Mouse (Mus musculus): ENCODE results near the gene 2310061I04Rik. TPM values are rescaled to one million over a fixed set of nuclear protein-coding genes. Genes with fewer than 3 reads are reported as not detected.

The 2310061I04Rik gene
- total and polyA plus RNA-seq, 2 experiments, result 4.9 to 35.3 TPM

DNA sequence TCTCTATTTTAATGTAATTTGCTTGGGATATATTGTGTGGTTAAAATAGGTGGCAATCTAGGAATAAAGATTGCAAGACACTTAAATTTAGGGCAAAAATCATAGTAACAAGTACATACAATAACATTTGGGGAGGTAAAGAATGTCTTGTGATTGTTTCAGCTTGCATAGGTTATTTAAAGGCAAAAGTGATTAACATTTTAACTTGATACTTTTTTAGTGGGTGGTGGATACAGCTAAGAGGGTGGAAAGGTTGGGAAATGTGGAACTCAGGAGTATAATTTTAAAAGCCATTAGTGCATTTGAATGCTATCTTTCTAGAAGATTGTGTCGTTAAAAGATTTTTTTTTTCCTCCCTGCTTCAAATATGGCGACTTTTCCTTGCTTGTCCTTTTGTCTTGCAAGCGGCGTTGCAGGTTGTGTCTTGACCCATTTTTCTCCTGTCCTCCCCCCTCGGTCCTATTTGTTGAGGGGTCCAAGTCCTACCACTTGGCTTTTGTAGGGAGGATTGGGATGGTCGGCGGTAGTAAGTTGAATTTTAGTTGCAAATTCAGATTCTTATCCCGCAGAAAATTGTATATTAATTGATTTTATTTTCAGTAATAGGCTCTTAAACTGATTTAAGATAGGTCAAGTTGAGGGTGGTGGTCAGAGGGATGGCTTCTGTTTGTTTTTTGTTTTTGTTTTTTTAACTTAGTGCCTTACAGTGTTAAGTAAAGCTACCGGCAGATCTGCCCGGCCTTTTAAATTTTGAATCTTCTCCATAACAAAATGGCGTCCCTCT, 21.2 kb upstream of the 2310061I04Rik start:
- no peak for DNase-seq (ENCODE audit: extremely low read depth, low read depth, low spot score)
- H3K79me2 ChIP-seq (ENCODE audit: control insufficient read depth, insufficient read depth, low read length), result peaks cover 10% of the 10 kb centered on the region
- peaks cover 20% of the 10 kb centered on the region for H3K36me3 ChIP-seq (ENCODE audit: control insufficient read depth, insufficient read depth, low read length)
- TF ChIP-seq CTCF (IDR thresholded peaks at IDR 0.05; ENCODE audit: low read depth, low read length) (no peak), POLR2A (IDR thresholded peaks at IDR 0.05; ENCODE audit: extremely low read depth, insufficient read depth, low read length) (0 out of 2 replicates have a peak, but pooled peaks have one; percentile 22)
- peak overlapping the region; percentile 91 for H3K27ac ChIP-seq (replicated peaks; ENCODE audit: insufficient read depth, low read depth, low read length)
- no peaks in the 10 kb centered on the region for H3K27me3 ChIP-seq (ENCODE audit: control insufficient read depth, insufficient read depth, low read length)
- WGBS, result under 1% methylated on average over 11 of the region's 11 CpGs
- H3K4me3 ChIP-seq (ENCODE audit: insufficient read depth, low read depth, low read length), result peak overlapping the region; percentile 95
- H3K4me1 ChIP-seq (ENCODE audit: control insufficient read depth, insufficient read depth, low read length), result peaks cover 17% of the 10 kb centered on the region
- peak overlapping the region; percentile 92 for H3K9ac ChIP-seq (ENCODE audit: low read depth, low read length)

DNA sequence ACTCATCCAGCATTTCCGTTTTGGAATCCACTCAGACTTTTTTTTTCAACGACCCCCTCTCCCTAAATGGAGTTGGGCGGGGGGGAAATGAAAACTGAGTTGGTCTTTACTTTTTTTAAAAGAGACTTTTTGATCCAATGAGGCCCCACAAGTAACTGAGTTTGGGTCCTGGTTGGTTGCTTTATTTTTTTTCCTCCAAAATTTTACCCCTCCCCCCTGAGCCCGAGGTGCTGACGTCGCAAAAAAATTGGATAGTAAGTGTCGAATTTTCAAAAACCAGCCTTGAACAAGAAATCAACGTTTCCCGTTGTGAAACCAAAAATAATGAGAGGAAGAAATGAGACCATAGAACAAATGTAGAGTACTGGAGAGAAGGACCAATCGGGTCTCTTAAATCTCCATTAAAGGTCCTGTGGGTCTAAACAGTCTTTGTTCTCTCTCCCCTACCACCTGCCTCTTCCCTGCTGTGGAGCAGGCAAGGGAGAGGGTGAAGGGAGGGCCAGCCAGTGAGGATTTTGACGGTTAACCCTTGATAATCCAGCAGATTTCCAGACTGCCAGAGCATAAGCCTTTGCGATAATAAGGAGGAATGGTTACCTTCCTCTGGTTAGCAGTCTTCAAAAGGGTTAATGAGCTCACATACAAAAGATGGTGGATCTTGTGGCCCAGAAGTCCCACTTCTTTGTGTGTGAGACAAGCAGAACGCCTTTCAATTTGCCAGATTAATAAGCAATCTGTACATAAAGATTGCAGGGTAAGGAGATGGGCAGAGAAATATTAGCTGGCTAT, 20.4 kb upstream of the 2310061I04Rik start:
- peak overlapping the region; percentile 96 for H3K9ac ChIP-seq (ENCODE audit: low read depth, low read length)
- peaks cover 14% of the 10 kb centered on the region for H3K4me1 ChIP-seq (ENCODE audit: control insufficient read depth, insufficient read depth, low read length)
- 0 out of 2 replicates have a peak, but pooled peaks have one; percentile 45 for TF ChIP-seq POLR2A (IDR thresholded peaks at IDR 0.05; ENCODE audit: extremely low read depth, insufficient read depth, low read length)
- no peak for TF ChIP-seq CTCF (IDR thresholded peaks at IDR 0.05; ENCODE audit: low read depth, low read length)
- H3K4me3 ChIP-seq (ENCODE audit: insufficient read depth, low read depth, low read length), result peak overlapping the region; percentile 95
- H3K27me3 ChIP-seq (ENCODE audit: control insufficient read depth, insufficient read depth, low read length), result no peaks in the 10 kb centered on the region
- H3K36me3 ChIP-seq (ENCODE audit: control insufficient read depth, insufficient read depth, low read length), result peaks cover 17% of the 10 kb centered on the region
- peaks cover 10% of the 10 kb centered on the region for H3K79me2 ChIP-seq (ENCODE audit: control insufficient read depth, insufficient read depth, low read length)
- peak; percentile 48 for DNase-seq (ENCODE audit: extremely low read depth, low read depth, low spot score)
- under 1% methylated on average over 13 of the region's 13 CpGs for WGBS
- H3K27ac ChIP-seq (replicated peaks; ENCODE audit: insufficient read depth, low read depth, low read length), result peak overlapping the region; percentile 98

DNA sequence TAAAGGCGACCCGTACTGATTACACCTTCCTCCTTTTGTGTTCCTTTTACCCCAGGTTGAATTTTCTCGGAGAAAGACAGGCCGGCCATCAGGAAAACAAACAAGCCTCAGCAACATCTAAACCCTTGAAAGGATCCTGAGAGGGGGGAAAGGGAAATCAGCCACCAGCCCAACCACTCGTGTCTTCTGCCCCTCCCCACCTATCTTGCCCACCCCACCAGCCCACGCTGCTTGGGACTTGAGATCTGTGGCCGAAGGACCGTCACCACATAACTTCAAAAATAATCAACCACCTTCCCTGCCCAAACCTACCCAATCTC, 19.9 kb upstream of the 2310061I04Rik start:
- Histone ChIP-seq H3K27me3 (ENCODE audit: control insufficient read depth, insufficient read depth, low read length) (no peaks in the 10 kb centered on the region), H3K79me2 (ENCODE audit: control insufficient read depth, insufficient read depth, low read length) (peaks cover 10% of the 10 kb centered on the region), H3K36me3 (ENCODE audit: control insufficient read depth, insufficient read depth, low read length) (peaks cover 18% of the 10 kb centered on the region), H3K27ac (replicated peaks; ENCODE audit: insufficient read depth, low read depth, low read length) (peak overlapping the region; percentile 98), H3K4me1 (ENCODE audit: control insufficient read depth, insufficient read depth, low read length) (peaks cover 10% of the 10 kb centered on the region; the same call in 1 of the 2 replicates), H3K4me3 (ENCODE audit: insufficient read depth, low read depth, low read length) (peak overlapping the region; percentile 95), H3K9ac (ENCODE audit: low read depth, low read length) (peak overlapping the region; percentile 96)
- 0% methylated on average over 8 of the region's 8 CpGs for WGBS
- DNase-seq (ENCODE audit: extremely low read depth, low read depth, low spot score), result no peak
- TF ChIP-seq POLR2A (IDR thresholded peaks at IDR 0.05; ENCODE audit: extremely low read depth, insufficient read depth, low read length) (no peak), CTCF (IDR thresholded peaks at IDR 0.05; ENCODE audit: low read depth, low read length) (no peak)

DNA sequence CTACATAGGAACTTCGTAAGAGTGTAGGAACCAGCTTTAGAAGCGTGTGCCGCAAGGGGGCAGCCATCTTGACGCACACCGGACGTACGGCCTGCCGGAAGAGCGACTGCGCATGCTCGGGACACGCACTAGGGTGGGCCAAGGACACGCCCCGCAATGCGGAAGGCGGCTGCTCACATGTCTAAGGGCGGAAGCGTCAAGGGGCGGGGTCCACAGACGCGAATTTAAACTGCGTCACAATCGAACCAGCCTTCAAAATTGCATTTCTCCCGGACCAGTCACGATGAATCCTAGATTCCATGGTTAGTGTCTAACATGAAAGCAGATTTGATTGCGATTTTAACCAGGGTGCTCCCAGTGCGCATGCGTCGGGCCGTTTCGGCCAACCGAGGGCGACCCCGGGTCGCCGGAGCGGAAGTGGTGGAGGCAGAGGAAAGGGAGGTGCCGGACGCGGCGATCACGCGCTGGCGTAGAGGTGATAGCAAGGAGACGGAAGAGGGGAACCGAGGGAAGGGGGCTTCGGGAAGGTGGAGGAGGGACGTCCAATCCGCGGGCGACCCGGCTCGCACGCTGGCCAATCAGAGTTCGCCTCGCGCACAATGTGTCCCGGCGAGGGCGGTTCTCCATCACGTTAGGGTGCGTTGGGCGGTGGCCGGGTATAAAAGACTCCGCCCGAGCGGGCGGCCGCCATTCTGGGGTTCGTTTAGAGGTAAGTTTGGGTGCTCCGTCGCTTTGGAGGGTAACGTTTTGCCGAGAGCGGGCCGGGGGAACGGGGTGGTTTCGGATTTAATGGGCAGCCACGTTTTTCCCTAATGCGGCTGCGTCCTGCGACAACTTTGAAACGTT, 19.3 kb upstream of the 2310061I04Rik start, which contains the start of the genes Mrps18b and Ppp1r10:
Gene Mrps18b (minus strand): TSS at position 93 of the 846 bp plus-strand sequence.
Gene Ppp1r10 (plus strand): TSS at position 138 of the 846 bp plus-strand sequence.
- Histone ChIP-seq H3K4me3 (ENCODE audit: insufficient read depth, low read depth, low read length) (peak within 1 kb of the TSS; percentile 95), H3K4me1 (ENCODE audit: control insufficient read depth, insufficient read depth, low read length) (peaks cover 10% of the 10 kb centered on the region; the same call in 1 of the 2 replicates), H3K9ac (ENCODE audit: low read depth, low read length) (peak within 1 kb of the TSS; percentile 96), H3K27ac (replicated peaks; ENCODE audit: insufficient read depth, low read depth, low read length) (peak within 1 kb of the TSS; percentile 98), H3K27me3 (ENCODE audit: control insufficient read depth, insufficient read depth, low read length) (no peaks in the 10 kb centered on the region), H3K36me3 (ENCODE audit: control insufficient read depth, insufficient read depth, low read length) (peaks cover 18% of the 10 kb centered on the region), H3K79me2 (ENCODE audit: control insufficient read depth, insufficient read depth, low read length) (peaks cover 10% of the 10 kb centered on the region)
- DNase-seq (ENCODE audit: extremely low read depth, low read depth, low spot score), result peak; percentile 95
- under 1% methylated on average over 83 of the region's 83 CpGs for WGBS
- TF ChIP-seq CTCF (IDR thresholded peaks at IDR 0.05; ENCODE audit: low read depth, low read length) (peak; percentile 45), POLR2A (IDR thresholded peaks at IDR 0.05; ENCODE audit: extremely low read depth, insufficient read depth, low read length) (peak; percentile 98)

Data from liver, adult 2 months (tissue).